Mouse (Mus musculus) effector memory CD4-positive, alpha-beta T cell, adult 5 months (primary cell): ENCODE results near the gene Sec24b. TPM values are rescaled to one million over a fixed set of nuclear protein-coding genes. Genes with fewer than 3 reads are reported as not detected.

ENCODE experiments used
- polyA plus RNA-seq: library from polyadenylated mRNA; unstranded; fragments of 100-300 nt; shearing (Covaris generic); gene quantifications from one replicate; pipeline ENCODE4 v1.2.1, GENCODE M21; 2017

The Sec24b gene
- 61.1 TPM for polyA plus RNA-seq

DNA sequence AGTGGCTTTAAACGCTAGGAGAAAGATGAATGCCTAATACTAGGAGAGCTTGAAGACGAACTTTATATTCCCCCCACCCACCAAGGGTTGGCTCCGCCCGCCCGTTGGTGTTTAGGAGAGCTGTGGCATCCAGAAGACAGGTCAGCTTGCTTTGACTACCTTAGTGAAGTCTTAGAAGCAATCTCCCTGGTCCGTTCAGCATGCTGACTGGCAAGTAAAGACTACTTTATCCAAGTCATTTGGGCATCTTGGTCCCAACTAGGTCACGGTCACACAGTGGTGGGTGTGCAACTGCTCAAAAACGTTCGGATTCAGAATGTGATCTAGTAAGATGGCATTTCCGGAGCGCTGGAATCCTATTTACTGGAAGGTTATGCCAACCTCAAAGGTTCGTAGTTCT is at the start of gene Sec24b:
TSS of gene Sec24b (minus strand) at position 273 of the 400 bp plus-strand sequence.

DNA sequence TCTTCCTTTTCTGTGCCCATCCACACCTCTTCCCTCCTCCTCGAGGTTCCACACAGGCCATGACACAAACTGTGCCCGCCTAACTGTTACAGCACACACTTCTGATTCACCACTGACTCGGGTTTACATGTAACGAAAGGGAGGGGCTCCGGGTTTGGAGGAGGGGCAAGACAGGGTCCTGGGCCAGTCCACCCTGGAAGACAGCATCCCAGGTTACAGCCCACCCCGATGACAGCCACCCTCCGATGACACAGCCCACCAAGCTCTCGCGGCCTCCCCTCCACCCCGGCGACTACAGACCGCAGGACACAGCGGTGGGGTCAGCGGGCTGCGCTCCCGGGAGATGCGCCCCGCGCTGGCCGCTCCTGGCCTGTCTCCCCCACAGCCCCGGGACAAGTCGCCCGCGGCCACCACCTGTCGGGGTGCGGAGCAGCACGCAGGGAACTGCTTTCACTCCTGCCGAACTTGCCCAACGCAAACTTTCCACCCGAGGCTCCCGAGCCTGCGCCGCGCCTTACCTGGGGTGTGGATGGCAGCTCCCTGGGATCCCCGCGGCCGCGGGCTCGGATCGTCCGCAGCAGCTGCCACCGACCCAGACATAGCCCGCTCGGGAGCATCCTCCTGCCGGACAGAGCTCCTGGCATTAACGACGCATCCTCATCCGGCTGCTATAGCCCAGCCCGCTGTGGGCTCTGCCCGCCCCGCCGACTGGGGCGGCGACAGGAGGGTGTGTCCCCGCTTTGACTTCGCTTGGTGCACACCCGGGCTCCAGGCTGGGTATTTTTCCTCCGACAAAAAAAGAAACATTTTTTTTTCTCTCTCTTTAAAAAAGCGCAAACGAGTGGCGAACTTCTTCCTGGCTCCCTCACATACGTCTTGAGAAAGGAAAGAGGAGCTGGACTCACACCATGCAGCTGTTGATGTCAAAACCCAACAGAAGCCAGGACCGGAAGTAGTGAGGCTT is 91.6 kb downstream of the Sec24b start, which contains the start of gene Mcub:
TSS of gene Mcub (minus strand) at position 775 of the 964 bp plus-strand sequence.

Other genes starting within 250 kb of the Sec24b start
- not detected for gene Rrh, start 239.0 kb downstream of the Sec24b start, polyA plus RNA-seq
- 78.1 TPM for gene Gar1, start 230.2 kb downstream of the Sec24b start, polyA plus RNA-seq
- not detected for gene Cfi, start 225.7 kb downstream of the Sec24b start, polyA plus RNA-seq
- 14.1 TPM for gene Pla2g12a, start 182.9 kb downstream of the Sec24b start, polyA plus RNA-seq
- 20.9 TPM for gene Casp6, start 160.1 kb downstream of the Sec24b start, polyA plus RNA-seq
- 7.5 TPM for gene Mcub, start 91.3 kb downstream of the Sec24b start, polyA plus RNA-seq
- gene Col25a1, start 69.9 kb upstream of the Sec24b start, polyA plus RNA-seq: 0.24 TPM